Mouse (Mus musculus): Measurements from ENCODE around the gene Nfyc. TPM values are rescaled to one million over a fixed set of nuclear protein-coding genes. Genes with fewer than 3 reads are reported as not detected.

Gene Nfyc
- polyA plus RNA-seq, 1 experiment from 2014 or later, result 108 TPM

DNA sequence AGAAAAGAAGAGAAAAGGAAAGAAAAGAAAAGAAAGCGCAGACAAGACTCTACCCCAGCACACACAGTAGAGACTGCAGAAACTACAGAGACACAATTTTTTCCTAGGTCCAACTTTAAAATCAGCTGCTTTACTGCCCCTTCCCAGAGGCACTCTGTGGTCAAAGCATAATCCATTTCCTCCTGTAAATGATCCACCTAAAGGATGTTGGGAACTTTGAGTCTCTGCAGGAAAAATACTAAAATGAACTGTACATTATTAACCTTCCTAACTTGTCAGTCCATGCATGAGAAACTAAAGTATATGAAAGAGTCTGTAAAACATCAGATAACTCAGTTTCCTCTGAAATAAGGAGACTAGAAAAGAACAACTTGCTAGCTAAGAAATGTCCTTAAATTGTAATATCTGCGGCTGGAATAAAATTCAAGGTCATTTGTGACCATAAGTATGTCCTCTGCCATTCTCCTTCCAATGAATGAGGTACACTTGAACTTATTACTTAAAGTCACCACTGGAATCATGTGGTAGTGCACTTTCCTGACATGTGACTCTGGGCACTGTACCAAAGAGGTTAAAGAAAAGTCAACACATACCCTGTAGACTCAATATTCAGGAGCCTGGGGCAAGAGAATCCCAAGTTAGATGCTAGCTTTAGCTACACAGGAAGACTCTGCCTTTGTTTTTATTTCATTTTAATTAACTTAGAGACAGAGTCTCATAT is 9.0 kb downstream of the Nfyc start:
- Histone ChIP-seq H3K4me1 (peaks cover 18% of the 10 kb centered on the region), H3K9me3 (no peaks in the 10 kb centered on the region), H3K9ac (replicated peaks) (no peak overlapping the region), H3K4me3 (no peak overlapping the region), H3K36me3 (no peaks in the 10 kb centered on the region), H3K4me2 (replicated peaks) (no peak overlapping the region), H3K27ac (replicated peaks) (no peak overlapping the region), H3K27me3 (no peaks in the 10 kb centered on the region)
- WGBS, result 99% methylated on average over 2 of the region's 2 CpGs
- no peak for ATAC-seq (ENCODE audit: low FRiP score, low read depth)

DNA sequence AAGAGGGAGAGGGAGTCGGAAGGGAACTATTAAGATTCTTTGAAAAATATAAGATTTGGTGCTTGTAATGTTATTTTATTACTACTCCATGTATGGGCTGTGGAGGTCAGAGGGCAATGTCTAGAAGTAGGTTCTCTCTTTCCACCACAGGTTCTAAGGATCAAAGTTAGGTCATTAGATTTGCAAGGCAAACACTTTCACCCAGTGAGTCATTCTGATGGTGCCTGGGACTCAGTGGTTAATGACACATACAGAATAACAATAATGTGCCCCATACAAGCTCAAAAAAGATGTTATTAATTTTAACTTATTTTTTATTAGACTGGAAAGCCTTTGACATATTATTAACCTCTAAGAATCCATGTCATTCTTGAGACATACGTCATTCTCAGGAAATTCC is 11.5 kb downstream of the Nfyc start:
- no peak overlapping the region for H3K4me3 ChIP-seq
- ATAC-seq (ENCODE audit: low FRiP score, low read depth), result no peak
- H3K36me3 ChIP-seq, result no peaks in the 10 kb centered on the region
- H3K4me2 ChIP-seq (replicated peaks), result no peak overlapping the region
- no peaks in the 10 kb centered on the region for H3K27me3 ChIP-seq
- H3K27ac ChIP-seq (replicated peaks), result no peak overlapping the region
- WGBS, result 98% methylated on average over 2 of the region's 2 CpGs
- H3K4me1 ChIP-seq, result peaks cover 29% of the 10 kb centered on the region
- H3K9me3 ChIP-seq, result no peaks in the 10 kb centered on the region
- H3K9ac ChIP-seq (replicated peaks), result no peak overlapping the region

DNA sequence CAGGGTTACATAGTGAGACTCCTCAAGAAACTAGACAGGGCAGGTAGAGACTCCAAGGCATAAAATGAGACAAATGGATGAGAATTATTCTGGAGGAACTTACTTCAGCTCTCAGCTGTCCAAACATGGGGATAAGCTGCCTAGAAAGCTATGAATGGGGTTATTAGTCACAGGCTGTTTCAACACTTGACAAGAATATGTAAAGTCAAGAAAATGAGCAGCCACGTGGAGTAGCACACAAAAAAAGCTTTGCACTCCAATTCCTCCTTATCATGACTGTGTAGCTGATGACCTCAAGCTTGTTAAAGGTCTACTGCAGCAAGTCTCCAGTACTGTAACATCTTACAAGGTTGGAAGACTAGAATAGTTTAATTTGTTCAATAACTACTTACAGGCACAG is 12.1 kb downstream of the Nfyc start:
- no peak overlapping the region for H3K4me3 ChIP-seq
- H3K27ac ChIP-seq (replicated peaks), result no peak overlapping the region
- no peaks in the 10 kb centered on the region for H3K9me3 ChIP-seq
- H3K27me3 ChIP-seq, result no peaks in the 10 kb centered on the region
- ATAC-seq (ENCODE audit: low FRiP score, low read depth), result no peak
- 58% methylated on average over 1 of the region's 1 CpGs for WGBS
- H3K4me2 ChIP-seq (replicated peaks), result no peak overlapping the region
- H3K36me3 ChIP-seq, result no peaks in the 10 kb centered on the region
- H3K9ac ChIP-seq (replicated peaks), result no peak overlapping the region
- H3K4me1 ChIP-seq, result peaks cover 29% of the 10 kb centered on the region

DNA sequence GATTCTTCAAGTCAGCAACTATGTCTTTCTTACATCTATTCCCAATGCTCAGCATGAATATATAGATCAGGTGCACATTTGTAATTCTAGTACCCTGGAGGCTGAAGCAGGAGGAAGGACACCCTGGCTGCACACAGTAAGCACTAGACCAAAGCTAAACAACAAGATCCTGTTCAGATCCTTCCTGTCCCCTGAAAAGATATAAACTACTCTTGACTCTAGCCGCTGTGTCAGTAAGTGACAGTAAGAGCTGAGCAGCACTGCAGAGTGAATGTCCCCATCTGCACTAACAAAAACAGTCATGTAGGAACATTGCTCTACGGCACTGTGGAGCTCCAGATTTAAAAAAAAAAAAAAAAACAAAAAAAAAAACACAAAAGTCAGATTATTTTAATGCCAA is 13.4 kb downstream of the Nfyc start:
- no peak for ATAC-seq (ENCODE audit: low FRiP score, low read depth)
- no peaks in the 10 kb centered on the region for H3K36me3 ChIP-seq
- 94% methylated on average over 2 of the region's 2 CpGs for WGBS

DNA sequence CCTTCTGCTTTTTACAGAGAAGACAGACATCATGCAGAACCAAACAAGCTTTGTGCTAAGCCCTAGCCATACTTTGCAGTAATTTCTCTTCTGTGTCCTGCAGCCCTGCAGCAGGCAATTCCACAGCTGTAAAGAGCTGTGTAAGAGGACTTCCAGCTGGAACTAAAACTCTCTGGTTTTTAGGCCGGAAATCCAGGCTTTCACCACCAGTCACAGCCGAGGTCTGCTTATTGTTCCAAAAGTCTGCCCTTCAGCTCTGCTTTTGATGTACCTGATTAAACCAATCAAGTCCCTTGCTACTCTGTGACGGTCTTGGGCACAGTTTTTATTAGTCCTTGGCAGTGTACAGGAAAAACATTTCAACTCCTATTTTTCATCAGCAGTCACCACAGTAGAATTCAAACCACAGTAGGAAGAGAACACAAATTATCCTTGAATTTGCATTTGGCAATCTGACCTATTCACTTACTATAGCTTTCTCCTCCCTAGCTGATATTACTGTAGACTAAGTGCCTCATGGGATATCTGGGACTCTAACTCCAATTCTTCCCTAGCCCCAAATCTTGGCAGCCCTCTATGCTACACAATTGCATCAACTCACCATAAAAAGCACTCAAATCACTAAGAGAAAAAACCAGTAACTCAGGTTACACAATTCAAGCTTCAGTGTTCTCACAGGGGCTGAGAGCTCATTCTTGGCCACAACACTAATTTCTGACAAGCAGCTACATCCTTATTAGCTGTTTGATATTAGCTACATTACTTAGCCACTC is 14.2 kb downstream of the Nfyc start:
- Histone ChIP-seq H3K9ac (replicated peaks) (no peak overlapping the region), H3K36me3 (no peaks in the 10 kb centered on the region), H3K4me1 (peaks cover 34% of the 10 kb centered on the region), H3K4me3 (no peak overlapping the region), H3K27me3 (no peaks in the 10 kb centered on the region), H3K4me2 (replicated peaks) (no peak overlapping the region), H3K27ac (replicated peaks) (peak overlapping the region; percentile 10; the same call in 1 of the 2 replicates), H3K9me3 (no peaks in the 10 kb centered on the region)
- ATAC-seq (ENCODE audit: low FRiP score, low read depth), result no peak
- 27% methylated on average over 3 of the region's 3 CpGs for WGBS

More for the DNA sequence above, 13.4 kb downstream of the Nfyc start:
- H3K4me3 ChIP-seq, result no peak overlapping the region
- H3K9ac ChIP-seq (replicated peaks), result no peak overlapping the region
- H3K4me1 ChIP-seq, result peaks cover 26% of the 10 kb centered on the region
- H3K9me3 ChIP-seq, result no peaks in the 10 kb centered on the region
- H3K4me2 ChIP-seq (replicated peaks), result no peak overlapping the region
- H3K27me3 ChIP-seq, result no peaks in the 10 kb centered on the region
- H3K27ac ChIP-seq (replicated peaks), result no peak overlapping the region

DNA sequence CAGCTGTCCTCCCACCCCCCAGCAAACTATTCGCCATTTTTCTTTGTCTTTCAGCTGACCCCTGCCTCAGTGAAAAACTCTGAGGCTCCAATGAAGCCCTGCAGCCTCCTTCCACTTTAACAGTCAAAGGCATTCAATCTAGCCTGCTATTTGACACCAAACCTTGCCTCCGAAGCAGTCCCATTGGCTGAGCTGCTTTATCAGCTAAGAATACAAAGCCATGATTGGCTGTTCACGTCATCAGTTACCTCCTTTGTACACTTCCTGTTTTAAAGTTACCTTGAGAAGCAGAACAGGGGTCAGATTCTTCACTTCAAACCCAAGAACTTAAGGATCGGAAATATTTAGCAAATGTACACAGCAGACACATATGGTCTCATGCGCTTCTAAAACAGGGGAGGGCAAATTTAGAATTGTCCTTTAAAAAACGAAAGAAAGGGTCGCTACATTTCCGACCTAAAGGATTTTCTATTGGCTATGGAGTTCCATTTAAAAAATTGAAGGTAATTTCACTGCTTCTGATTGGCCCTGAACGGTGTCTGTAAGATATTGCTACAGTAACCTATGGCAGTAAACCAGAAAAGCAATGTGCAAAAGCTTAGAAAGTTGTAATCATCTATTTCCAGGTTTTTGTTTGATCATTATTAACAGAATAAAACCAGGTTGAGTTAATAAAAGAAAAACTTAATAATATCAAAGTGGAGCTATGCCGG is 15.6 kb downstream of the Nfyc start:
- Histone ChIP-seq H3K4me3 (peak overlapping the region; percentile 54), H3K27ac (replicated peaks) (peak overlapping the region; percentile 63), H3K9ac (replicated peaks) (peak overlapping the region; percentile 61), H3K27me3 (no peaks in the 10 kb centered on the region), H3K9me3 (no peaks in the 10 kb centered on the region), H3K4me1 (peaks cover 36% of the 10 kb centered on the region), H3K36me3 (no peaks in the 10 kb centered on the region), H3K4me2 (replicated peaks) (peak overlapping the region; percentile 70)
- ATAC-seq (ENCODE audit: low FRiP score, low read depth), result peak; percentile 98
- 11% methylated on average over 10 of the region's 10 CpGs for WGBS

DNA sequence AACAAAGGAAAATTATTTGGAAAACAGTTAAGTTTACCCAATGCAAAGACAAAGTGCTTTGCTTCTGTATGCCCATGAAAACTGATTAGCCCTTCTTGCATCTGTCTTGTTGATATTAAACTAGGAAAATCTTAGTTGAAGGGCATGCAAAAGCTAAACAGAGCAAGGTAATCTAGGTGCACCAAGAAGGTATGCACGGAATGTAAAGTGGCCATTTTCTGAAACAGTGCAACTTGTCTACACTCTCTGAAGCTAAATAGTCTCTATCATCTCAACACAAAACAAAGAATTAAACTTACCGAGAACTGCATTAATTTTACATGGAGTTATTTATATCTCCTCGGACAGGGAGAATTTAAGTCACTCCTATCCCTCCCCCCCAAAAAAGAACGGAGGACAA is 16.2 kb downstream of the Nfyc start:
- H3K36me3 ChIP-seq, result no peaks in the 10 kb centered on the region
- H3K27ac ChIP-seq (replicated peaks), result peak overlapping the region; percentile 63
- H3K9me3 ChIP-seq, result no peaks in the 10 kb centered on the region
- H3K4me1 ChIP-seq, result peaks cover 36% of the 10 kb centered on the region
- H3K4me2 ChIP-seq (replicated peaks), result peak overlapping the region; percentile 70
- 12% methylated on average over 4 of the region's 4 CpGs for WGBS
- H3K4me3 ChIP-seq, result peak overlapping the region; percentile 54
- H3K9ac ChIP-seq (replicated peaks), result peak overlapping the region; percentile 61
- ATAC-seq (ENCODE audit: low FRiP score, low read depth), result 0 out of 2 replicates have a peak, but pooled peaks have one; percentile 34
- no peaks in the 10 kb centered on the region for H3K27me3 ChIP-seq

DNA sequence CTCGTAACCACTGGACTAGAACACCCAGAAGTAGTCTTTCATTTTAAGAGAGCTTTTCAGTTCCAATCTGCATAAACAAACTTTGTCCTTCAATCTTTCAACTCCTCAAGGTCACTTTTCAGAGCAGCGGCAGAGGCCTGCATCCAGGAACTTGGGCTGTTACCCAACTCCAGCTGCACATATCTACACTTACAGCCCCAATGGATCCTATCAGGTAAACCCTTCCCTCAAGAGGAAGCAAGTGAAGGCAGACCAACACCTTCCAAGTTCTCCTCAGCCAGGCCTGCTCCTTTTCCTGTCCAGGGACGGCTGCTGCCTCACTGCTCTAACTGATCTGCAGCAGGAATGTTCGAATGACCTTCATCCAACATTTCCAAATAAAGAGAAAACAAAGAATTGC is 17.2 kb downstream of the Nfyc start:
- H3K4me1 ChIP-seq, result peaks cover 36% of the 10 kb centered on the region
- peak overlapping the region; percentile 54 for H3K4me3 ChIP-seq
- H3K9ac ChIP-seq (replicated peaks), result peak overlapping the region; percentile 61
- no peaks in the 10 kb centered on the region for H3K27me3 ChIP-seq
- H3K4me2 ChIP-seq (replicated peaks), result peak overlapping the region; percentile 70
- H3K9me3 ChIP-seq, result no peaks in the 10 kb centered on the region
- no peak for ATAC-seq (ENCODE audit: low FRiP score, low read depth)
- no peaks in the 10 kb centered on the region for H3K36me3 ChIP-seq
- WGBS, result 42% methylated on average over 4 of the region's 4 CpGs
- H3K27ac ChIP-seq (replicated peaks), result no peak overlapping the region

DNA sequence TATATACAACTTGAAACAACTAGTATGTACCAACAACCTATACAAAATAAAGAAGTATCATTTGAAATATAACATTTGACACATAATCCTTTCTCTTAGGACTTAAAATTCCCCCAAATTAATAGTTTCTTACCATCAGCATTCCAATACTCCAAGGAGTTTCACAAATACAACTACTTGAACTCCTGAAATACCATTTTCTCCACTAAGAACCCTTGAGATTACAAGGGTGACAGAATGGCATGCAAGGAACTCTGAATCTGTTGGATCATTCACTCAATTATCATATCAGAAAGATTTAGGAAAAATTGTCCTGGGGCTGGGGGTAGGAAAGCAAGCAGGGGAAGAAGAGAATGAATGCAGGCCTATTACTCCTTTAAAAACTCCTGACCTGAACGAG is 17.6 kb downstream of the Nfyc start:
- Histone ChIP-seq H3K4me2 (replicated peaks) (peak overlapping the region; percentile 70), H3K4me1 (peaks cover 36% of the 10 kb centered on the region), H3K27me3 (no peaks in the 10 kb centered on the region), H3K9me3 (no peaks in the 10 kb centered on the region), H3K4me3 (peak overlapping the region; percentile 54), H3K9ac (replicated peaks) (peak overlapping the region; percentile 61), H3K27ac (replicated peaks) (no peak overlapping the region), H3K36me3 (no peaks in the 10 kb centered on the region)
- ATAC-seq (ENCODE audit: low FRiP score, low read depth), result no peak
- WGBS, result 17% methylated on average over 1 of the region's 1 CpGs

DNA sequence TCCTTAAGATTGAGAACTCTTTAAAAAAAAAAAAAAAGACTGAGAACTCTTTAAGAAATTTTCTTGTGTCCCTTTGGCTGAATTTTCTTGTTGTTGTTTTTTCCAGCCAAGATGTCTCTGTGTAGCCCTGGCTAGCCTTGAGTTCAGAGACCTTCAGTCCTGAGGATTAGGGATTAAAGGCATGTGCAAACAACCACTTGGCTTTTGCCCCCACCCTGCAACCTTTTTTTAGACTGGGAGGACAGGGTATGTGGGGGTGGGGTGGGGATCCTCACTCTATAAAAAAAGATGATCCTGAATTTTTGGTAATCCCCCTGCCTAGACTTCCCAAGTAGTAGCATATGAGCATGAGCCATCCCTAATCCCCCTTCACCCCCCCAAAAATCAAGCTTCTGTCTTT is 25.6 kb downstream of the Nfyc start:
- H3K9ac ChIP-seq (replicated peaks), result no peak overlapping the region
- H3K9me3 ChIP-seq, result no peaks in the 10 kb centered on the region
- ATAC-seq (ENCODE audit: low FRiP score, low read depth), result no peak
- no peaks in the 10 kb centered on the region for H3K4me1 ChIP-seq
- no peak overlapping the region for H3K4me3 ChIP-seq
- no peaks in the 10 kb centered on the region for H3K36me3 ChIP-seq
- H3K27me3 ChIP-seq, result no peaks in the 10 kb centered on the region
- H3K4me2 ChIP-seq (replicated peaks), result no peak overlapping the region
- no peak overlapping the region for H3K27ac ChIP-seq (replicated peaks)

DNA sequence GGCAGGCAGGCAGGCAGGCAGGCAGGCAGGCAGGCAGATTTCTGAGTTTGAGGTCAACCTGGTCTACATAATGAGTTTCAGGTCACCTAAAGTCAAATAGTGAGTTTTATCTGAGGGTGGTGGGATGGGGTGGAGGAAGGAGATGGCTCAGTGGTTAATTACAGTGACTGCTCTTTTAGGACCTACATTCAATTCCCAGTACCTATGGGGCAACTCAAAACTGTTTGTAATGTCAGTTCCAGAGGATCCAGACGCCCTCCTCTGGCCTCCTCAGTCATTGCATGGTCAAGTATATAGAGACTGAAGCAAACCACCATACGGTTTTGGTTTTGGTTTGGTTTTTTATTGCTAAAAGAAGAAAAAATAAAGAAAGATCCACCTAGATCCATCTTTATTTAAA is 29.9 kb downstream of the Nfyc start:
- Histone ChIP-seq H3K36me3 (no peaks in the 10 kb centered on the region), H3K4me2 (replicated peaks) (no peak overlapping the region), H3K4me1 (no peaks in the 10 kb centered on the region), H3K9me3 (no peaks in the 10 kb centered on the region), H3K27ac (replicated peaks) (no peak overlapping the region), H3K4me3 (no peak overlapping the region), H3K9ac (replicated peaks) (no peak overlapping the region), H3K27me3 (no peaks in the 10 kb centered on the region)
- no peak for ATAC-seq (ENCODE audit: low FRiP score, low read depth)
- 29% methylated on average over 2 of the region's 2 CpGs for WGBS

DNA sequence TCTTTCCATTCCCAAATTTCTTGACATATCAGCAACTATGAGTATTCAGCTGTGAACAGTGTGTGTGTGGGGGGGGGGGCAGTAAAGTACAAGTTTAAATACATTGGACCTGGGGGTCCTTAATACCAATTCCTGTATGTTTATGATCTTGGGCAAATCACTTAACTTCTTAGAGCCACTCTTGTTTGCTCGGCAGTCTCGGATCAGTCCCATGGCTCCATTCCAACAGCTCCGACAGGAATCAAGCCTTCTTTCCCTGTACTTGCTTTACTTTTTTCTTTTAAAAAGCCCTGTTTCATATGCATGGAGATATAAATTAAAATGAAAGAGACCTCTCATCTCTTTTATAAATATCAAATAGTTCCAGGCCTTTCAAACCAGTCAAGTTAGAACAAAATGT is 30.7 kb downstream of the Nfyc start:
- Histone ChIP-seq H3K27me3 (no peaks in the 10 kb centered on the region), H3K9ac (replicated peaks) (no peak overlapping the region), H3K36me3 (no peaks in the 10 kb centered on the region), H3K4me1 (no peaks in the 10 kb centered on the region), H3K9me3 (no peaks in the 10 kb centered on the region), H3K4me2 (replicated peaks) (no peak overlapping the region), H3K27ac (replicated peaks) (no peak overlapping the region), H3K4me3 (no peak overlapping the region)
- ATAC-seq (ENCODE audit: low FRiP score, low read depth), result no peak
- 77% methylated on average over 3 of the region's 3 CpGs for WGBS

All from midbrain, embryonic 12.5 days (tissue).